Mouse (Mus musculus): ENCODE measurements at regions not wholly inside any gene's neighbourhood (a gene's known extent, or its start where the extent isn't known, plus 50 kb on each side); places are given as distances from the start of the nearest gene placed in this dataset.

DNA sequence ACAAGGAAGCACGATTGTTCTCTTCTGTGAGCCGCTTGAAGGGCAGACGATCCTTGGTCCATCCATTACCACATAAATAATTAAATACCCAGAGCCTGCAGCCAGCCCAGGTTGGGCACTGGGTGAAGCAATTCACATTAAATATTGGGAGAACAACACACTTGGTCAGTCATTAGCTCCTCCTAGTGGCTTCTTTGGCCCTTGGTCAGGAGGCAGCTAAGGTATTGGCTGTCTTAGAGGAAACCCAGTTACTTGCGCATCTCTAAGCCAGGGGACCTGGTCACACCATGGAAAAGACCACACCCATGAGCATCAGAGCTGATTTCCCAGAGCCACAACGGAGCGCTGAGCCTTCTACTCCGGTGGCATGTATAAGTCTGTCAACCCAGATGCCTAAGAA lies 433.2 kb downstream of the Epha4 start:
- no peaks in the 10 kb centered on the region for H3K27me3 ChIP-seq (ENCODE audit: control insufficient read depth, insufficient read depth, insufficient read length)
- H3K79me2 ChIP-seq (ENCODE audit: control insufficient read depth, insufficient read depth), result no peaks in the 10 kb centered on the region
- H3K79me3 ChIP-seq (ENCODE audit: low read depth), result no peaks in the 10 kb centered on the region
- H3K4me3 ChIP-seq (ENCODE audit: insufficient read depth, poor library complexity, severe bottlenecking), result no peak overlapping the region
- TF ChIP-seq FOSL1 (IDR thresholded peaks at IDR 0.05; ENCODE audit: insufficient read depth, low read length, poor library complexity, severe bottlenecking), result no peak
- TF ChIP-seq MYOG (IDR thresholded peaks at IDR 0.05; ENCODE audit: control insufficient read depth, extremely low read depth, insufficient read length), result no peak
- no peak for TF ChIP-seq CEBPB (IDR thresholded peaks at IDR 0.05; ENCODE audit: low read depth)
- TF ChIP-seq MAX (IDR thresholded peaks at IDR 0.05), result no peak
- no peak for TF ChIP-seq MYOD1 (IDR thresholded peaks at IDR 0.05; ENCODE audit: control insufficient read depth, insufficient read length, low read depth)
- TF ChIP-seq CTCF (IDR thresholded peaks at IDR 0.05; ENCODE audit: control insufficient read depth, insufficient read depth, insufficient read length), result no peak
- no peak for TF ChIP-seq USF1 (IDR thresholded peaks at IDR 0.05; ENCODE audit: low read depth)
- H3ac ChIP-seq (ENCODE audit: control insufficient read depth, insufficient read length, low read depth), result no peak overlapping the region
- no peaks in the 10 kb centered on the region for H3K36me3 ChIP-seq (ENCODE audit: control insufficient read depth, insufficient read depth)

DNA sequence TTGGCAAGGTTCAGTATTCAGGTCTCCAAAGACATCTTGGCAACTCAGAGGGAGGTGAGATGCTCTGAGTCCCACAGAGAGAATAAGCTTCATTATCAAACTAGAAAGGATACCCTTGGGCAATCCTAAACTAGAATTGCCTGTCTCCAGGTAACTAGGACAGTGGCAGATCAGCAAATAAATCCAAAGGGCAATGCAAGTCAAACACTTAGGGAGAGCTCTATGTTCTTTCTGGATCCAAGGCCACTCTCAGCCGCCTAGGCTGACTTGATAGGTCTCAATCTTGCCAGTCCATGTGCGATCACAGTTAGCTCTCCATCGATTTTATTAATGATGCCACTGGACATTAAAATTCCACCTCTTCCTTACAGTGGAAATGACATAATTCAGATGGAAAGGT lies 432.5 kb downstream of the Epha4 start:
- Histone ChIP-seq H3ac (ENCODE audit: control insufficient read depth, insufficient read length, low read depth) (no peak overlapping the region), H3K79me3 (ENCODE audit: low read depth) (no peaks in the 10 kb centered on the region), H3K36me3 (ENCODE audit: control insufficient read depth, insufficient read depth) (no peaks in the 10 kb centered on the region), H3K4me3 (ENCODE audit: insufficient read depth, poor library complexity, severe bottlenecking) (no peak overlapping the region), H3K79me2 (ENCODE audit: control insufficient read depth, insufficient read depth) (no peaks in the 10 kb centered on the region), H3K27me3 (ENCODE audit: control insufficient read depth, insufficient read depth, insufficient read length) (no peaks in the 10 kb centered on the region)
- TF ChIP-seq MYOG (IDR thresholded peaks at IDR 0.05; ENCODE audit: control insufficient read depth, extremely low read depth, insufficient read length) (no peak), CTCF (IDR thresholded peaks at IDR 0.05; ENCODE audit: control insufficient read depth, insufficient read depth, insufficient read length) (no peak), MYOD1 (IDR thresholded peaks at IDR 0.05; ENCODE audit: control insufficient read depth, insufficient read length, low read depth) (no peak), FOSL1 (IDR thresholded peaks at IDR 0.05; ENCODE audit: insufficient read depth, low read length, poor library complexity, severe bottlenecking) (no peak)

- H3K4me3 ChIP-seq (ENCODE audit: insufficient read depth, poor library complexity, severe bottlenecking), result no peak overlapping the region
- H3K27me3 ChIP-seq (ENCODE audit: control insufficient read depth, insufficient read depth, insufficient read length), result no peaks in the 10 kb centered on the region
- no peaks in the 10 kb centered on the region for H3K79me2 ChIP-seq (ENCODE audit: control insufficient read depth, insufficient read depth)
- no peak overlapping the region for H3ac ChIP-seq (ENCODE audit: control insufficient read depth, insufficient read length, low read depth)
- TF ChIP-seq FOSL1 (IDR thresholded peaks at IDR 0.05; ENCODE audit: insufficient read depth, low read length, poor library complexity, severe bottlenecking), result no peak
- no peak for TF ChIP-seq CEBPB (IDR thresholded peaks at IDR 0.05; ENCODE audit: low read depth)
- no peak for TF ChIP-seq CTCF (IDR thresholded peaks at IDR 0.05; ENCODE audit: control insufficient read depth, insufficient read depth, insufficient read length)
- TF ChIP-seq MYOD1 (IDR thresholded peaks at IDR 0.05; ENCODE audit: control insufficient read depth, insufficient read length, low read depth), result no peak
- no peak for TF ChIP-seq MAX (IDR thresholded peaks at IDR 0.05)
- TF ChIP-seq MYOG (IDR thresholded peaks at IDR 0.05; ENCODE audit: control insufficient read depth, extremely low read depth, insufficient read length), result no peak
- no peak for TF ChIP-seq USF1 (IDR thresholded peaks at IDR 0.05; ENCODE audit: low read depth)
- no peaks in the 10 kb centered on the region for H3K36me3 ChIP-seq (ENCODE audit: control insufficient read depth, insufficient read depth)
- H3K79me3 ChIP-seq (ENCODE audit: low read depth), result no peaks in the 10 kb centered on the region
These were observed 421.3 kb downstream of the Epha4 start for GRCm38 (mm10) chr1:77093551-77093950.

GRCm38 (mm10) chr1:77101726-77102272 lies 413.1 kb downstream of the Epha4 start:
- Histone ChIP-seq H3K36me3 (ENCODE audit: control insufficient read depth, insufficient read depth) (no peaks in the 10 kb centered on the region), H3K27me3 (ENCODE audit: control insufficient read depth, insufficient read depth, insufficient read length) (no peaks in the 10 kb centered on the region), H3K79me2 (ENCODE audit: control insufficient read depth, insufficient read depth) (no peaks in the 10 kb centered on the region), H3ac (ENCODE audit: control insufficient read depth, insufficient read length, low read depth) (no peak overlapping the region), H3K79me3 (ENCODE audit: low read depth) (no peaks in the 10 kb centered on the region), H3K4me3 (ENCODE audit: insufficient read depth, poor library complexity, severe bottlenecking) (no peak overlapping the region)
- TF ChIP-seq CEBPB (IDR thresholded peaks at IDR 0.05; ENCODE audit: low read depth) (no peak), FOSL1 (IDR thresholded peaks at IDR 0.05; ENCODE audit: insufficient read depth, low read length, poor library complexity, severe bottlenecking) (no peak), MAX (IDR thresholded peaks at IDR 0.05) (no peak), MYOD1 (IDR thresholded peaks at IDR 0.05; ENCODE audit: control insufficient read depth, insufficient read length, low read depth) (no peak), MYOG (IDR thresholded peaks at IDR 0.05; ENCODE audit: control insufficient read depth, extremely low read depth, insufficient read length) (no peak), USF1 (IDR thresholded peaks at IDR 0.05; ENCODE audit: low read depth) (no peak), CTCF (IDR thresholded peaks at IDR 0.05; ENCODE audit: control insufficient read depth, insufficient read depth, insufficient read length) (no peak)

GRCm38 (mm10) chr1:77102421-77103133 lies 412.3 kb downstream of the Epha4 start:
- TF ChIP-seq MYOD1 (IDR thresholded peaks at IDR 0.05; ENCODE audit: control insufficient read depth, insufficient read length, low read depth), result no peak
- no peak overlapping the region for H3K4me3 ChIP-seq (ENCODE audit: insufficient read depth, poor library complexity, severe bottlenecking)
- no peaks in the 10 kb centered on the region for H3K36me3 ChIP-seq (ENCODE audit: control insufficient read depth, insufficient read depth)
- no peaks in the 10 kb centered on the region for H3K79me3 ChIP-seq (ENCODE audit: low read depth)
- H3ac ChIP-seq (ENCODE audit: control insufficient read depth, insufficient read length, low read depth), result no peak overlapping the region
- no peaks in the 10 kb centered on the region for H3K79me2 ChIP-seq (ENCODE audit: control insufficient read depth, insufficient read depth)
- no peaks in the 10 kb centered on the region for H3K27me3 ChIP-seq (ENCODE audit: control insufficient read depth, insufficient read depth, insufficient read length)

All from C2C12 (cell line).